Mouse (Mus musculus): ENCODE data around the gene Tgfbrap1.
A peak's percentile ranks its signal among the peaks of the same experiment; 100 is the strongest.
"Not testable (repeated sequence)": the region's sequence is repeated elsewhere in the genome, so short reads cannot be mapped to it uniquely, and the experiment has no call there.

Gene Tgfbrap1

DNA sequence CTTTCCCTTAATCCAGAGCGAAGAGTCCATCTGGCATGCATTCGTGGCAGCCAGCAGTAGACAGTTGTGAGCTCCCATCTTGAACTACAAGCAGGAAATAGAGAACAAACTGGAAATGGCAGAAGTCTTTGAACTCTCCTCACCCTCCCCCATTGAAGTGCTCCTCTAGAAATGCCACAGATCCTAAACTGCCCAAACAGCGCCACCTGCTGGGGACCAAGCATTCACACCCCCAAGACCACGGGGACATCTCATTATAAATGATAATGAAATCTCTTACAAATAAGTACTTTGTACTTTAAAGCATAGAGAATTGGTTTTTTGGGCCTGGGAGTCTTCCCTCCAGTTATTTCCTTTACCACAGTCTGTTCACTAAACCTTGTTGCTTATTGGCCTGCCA is 12.1 kb upstream of the Tgfbrap1 start:
- DNase-seq = peak; percentile 47 to 66

DNA sequence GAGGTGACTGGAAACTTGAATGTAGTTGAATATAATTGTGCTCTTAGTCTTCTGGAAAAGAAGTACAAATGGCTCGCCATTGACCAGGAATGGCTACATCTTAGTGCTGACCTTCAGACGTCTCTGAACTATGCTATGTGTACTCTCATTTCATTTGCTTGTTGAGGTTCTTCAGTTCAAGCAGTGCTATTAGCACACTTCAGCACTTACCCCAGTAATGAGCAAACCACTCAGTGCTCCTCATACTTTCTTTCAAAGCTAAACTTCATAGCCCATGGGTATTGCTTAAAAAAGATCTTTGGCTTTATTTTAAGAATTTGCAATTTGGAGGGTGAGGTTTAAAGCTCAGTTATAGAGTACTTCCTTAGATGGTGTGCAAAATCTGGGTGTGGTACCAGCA is 10.3 kb upstream of the Tgfbrap1 start:
- no peak for DNase-seq

DNA sequence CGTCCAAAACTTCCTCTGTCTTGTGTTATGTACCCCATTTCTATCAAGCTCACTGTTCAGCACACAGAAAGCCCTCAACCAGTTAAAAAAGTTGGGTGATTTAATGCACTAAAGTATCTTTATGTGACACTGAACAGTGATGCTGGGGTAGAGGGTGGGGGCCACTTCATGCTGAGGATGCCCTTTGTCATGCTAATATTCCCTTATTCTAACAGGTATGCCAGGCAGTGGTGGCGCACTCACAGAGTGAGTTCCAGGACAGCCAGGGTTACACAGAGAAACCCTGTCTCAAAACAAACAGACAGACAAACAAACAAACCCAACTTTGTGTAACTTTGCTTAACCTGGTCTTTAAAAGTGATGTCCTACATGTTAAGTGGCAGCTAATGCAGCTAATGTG is 4.2 kb downstream of the Tgfbrap1 start:
- DNase-seq = no peak

DNA sequence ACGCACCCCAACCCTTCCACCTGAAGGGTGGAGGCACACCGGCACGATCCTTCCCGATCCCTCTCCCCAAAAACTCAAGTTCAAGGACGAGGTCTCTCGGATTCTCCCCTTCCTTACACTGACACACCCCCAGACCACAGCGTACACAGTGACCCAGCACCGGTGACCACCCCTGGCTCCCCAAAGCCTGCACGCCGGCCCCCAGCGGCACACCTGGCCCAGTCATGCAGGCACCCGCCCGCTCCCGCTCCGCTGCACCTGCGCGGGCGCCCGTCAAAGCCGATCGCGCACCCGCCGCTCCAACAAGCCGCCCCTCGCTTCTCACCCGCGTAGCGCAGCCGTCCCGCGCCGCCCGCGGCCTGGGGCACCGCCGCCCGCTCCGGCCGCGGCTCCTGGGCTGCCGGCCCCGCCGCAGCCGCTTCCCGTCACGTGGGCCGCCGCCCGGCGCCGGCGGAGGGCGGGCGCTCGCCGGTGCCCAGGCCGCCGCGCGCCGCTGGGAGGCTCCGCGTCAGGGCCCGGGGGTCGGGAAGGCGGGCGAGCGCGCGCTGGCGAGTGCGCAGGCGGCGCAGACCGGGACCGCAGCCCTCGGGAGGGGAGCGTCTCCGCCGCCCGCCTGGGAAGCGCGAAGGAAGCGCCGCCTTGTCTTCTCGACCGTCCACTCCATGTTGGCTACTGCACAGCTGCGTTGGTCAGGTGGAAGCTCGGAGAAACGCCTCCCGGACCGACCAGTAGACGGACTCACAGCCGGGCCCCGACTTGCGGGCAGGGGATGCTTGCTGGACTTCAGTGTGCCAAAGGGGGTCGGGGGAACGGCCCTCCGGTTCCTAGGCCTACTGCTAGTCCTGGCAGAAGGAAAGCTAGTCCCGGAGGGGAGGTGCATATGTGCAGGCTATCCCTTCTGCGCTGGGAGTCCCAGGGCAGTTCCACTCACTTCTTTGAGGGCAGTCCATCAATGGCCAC is 6.1 kb downstream of the Tgfbrap1 start:
- peak; percentile 71 to 85 for DNase-seq

DNA sequence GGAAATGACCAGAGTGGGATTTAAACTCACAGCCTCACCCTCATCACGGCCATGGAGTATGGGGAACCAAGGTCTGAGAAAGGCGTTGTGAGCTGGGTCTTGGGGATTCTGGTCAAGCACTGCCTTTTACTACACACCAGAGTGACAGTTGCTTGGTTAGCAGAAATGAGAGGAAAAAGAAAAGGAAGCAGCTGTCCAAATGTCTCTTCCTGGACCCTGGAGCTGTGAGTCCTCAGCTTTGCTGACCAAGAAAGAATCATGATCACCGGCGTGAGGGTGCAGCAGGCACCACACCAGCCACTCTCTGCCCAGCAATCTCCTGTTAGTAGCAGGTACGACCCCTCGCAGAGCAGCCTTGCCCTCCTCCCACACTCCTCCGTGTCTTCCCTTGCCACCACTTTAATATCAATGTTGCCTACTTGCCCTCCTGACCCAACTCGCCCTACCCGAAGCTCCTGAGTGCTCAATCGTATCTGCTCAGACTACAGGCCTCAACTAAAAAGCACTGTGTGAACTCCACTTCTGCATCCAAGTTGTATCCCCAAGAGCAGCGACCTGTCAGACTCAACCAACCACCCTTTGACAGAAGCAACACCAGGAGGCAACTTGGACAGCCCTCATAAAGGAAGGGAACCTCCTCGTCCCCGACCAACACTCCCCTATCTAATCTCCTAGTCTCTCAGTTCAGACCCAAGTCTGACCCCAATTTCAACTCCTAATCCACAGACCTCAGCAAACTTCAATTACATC is 7.0 kb downstream of the Tgfbrap1 start:
- DNase-seq = no peak

DNA sequence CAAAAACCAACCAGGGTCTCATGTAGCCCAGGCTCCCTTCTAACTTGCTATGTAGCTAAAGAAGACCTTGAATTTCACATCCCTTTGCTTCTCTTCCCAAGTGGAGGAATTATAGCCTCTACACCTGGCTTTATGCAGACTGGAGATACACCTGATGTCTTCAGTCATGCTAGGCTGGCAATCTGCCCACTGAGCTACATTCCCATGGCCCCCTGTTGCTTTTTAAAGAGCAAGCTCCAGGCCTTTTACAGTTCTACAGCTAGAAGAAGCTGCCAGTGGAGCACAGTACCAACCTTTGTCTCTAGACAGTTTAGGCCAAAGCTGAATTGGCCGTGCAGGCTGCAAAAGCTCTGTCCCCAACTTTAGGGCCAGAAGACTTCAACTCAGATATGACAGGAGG is 8.0 kb downstream of the Tgfbrap1 start:
- DNase-seq = peak; percentile 30 to 34

DNA sequence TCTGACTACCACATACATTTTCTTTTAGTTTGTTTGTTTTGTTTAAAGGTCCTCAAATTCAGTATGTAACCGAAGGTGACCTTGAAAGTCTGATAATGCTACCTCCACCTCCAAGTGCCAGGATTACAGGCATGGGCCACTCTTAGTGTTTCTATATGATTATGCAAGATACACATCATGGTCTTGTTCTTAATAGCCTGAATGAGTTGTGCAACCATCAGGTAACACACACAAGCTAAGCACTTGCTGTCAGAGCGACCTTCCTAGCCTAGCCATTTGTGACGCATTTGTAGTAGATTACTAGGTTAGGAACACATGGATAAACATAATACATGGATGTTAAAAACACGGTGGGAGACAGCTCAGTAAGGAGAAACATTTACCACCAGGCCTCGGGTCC is 15.5 kb downstream of the Tgfbrap1 start:
- DNase-seq = no peak

DNA sequence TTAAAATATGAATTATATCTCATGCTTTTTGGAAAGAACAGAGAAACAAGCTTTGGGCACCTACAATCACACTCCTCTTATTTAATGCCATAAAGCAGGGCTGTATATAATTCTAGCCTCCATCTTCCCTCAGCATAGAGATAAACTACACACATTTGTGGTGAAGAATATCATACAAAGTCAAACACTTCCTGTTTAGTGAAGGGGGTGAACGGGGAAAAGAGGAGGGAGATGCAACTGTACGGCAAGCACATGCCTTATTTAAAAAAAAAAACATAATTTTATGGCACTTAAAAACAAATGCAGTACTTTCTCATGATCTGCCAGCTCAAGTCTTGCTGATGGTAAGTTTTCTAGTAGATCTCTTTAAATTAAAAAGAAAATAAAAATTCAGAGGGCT is 20.3 kb downstream of the Tgfbrap1 start:
- DNase-seq = no peak

DNA sequence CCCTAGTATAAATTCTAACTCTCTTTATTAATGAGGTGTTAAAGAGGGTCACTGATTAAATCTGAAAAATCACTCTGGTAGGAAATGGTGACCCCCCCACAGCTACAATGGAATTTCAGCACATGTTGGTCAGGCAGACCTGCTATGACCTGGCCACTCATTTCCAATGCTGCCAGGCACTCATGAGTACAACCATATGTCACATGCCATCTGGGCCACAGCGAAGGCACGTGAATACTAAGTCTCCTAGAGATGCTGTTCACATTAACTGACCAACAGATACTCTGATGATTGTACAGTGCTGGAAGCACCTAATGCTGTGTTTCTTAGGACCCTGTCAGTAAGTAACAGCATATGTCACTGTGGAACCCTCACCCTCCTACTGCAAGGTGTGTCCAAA is 23.6 kb downstream of the Tgfbrap1 start:
- DNase-seq = peak; percentile 60 to 74

DNA sequence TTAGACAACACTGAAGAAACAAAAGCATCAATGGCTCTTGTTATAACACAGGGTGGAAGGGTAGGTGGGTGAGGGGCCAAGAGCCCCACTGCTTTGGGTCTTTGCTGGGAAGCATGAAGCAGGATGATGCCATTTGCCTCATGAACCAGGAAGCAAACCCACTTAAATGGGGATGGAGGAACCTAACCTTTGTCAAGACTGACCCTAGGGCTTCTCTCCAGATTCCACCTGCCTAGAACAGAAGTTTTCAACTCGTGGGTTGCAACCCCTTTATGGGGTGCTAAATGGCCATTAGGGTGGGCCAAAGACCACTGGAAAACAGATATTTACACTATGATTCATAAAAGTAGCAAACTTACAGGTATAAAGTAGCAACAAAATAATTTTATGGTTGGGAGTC is 25.9 kb downstream of the Tgfbrap1 start:
- no peak for DNase-seq

DNA sequence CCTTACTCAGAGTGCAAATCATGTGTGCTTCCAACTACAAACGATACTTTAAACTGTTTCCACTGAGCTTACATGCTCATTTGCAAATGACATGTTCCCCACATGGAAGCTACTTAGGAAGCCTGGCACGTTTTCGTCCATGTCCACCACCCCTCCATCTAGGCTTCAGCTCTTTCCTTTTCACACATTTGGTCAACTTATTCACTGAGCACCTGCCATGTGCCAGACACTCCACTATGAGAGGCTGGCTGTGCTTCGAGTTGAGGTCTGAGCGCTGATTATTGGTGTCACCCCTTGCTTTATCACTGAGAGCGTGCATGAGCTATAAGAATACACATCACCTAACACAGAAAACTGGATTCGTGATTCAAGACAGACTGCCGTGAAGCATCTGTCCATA is 26.4 kb downstream of the Tgfbrap1 start:
- DNase-seq = no peak

DNA sequence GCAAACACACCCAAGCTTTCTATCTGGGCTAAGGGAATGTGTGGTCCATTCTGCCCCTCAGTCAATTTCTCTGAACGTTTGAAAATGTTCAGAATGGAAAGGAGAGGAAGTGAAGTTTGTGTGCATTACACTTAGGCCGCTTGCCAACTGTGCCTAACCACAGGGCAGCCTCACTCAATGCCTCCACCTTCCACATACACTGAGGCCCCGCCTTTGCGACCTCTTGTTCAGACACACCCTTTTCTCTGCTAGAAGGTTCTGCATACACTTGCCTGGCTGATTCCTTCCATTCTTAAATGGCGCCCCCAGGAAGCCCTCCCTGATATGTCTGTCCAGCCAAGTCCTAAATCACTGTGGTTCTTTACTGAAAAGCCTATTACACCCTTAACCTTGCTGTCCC is 27.7 kb downstream of the Tgfbrap1 start:
- no peak for DNase-seq

DNA sequence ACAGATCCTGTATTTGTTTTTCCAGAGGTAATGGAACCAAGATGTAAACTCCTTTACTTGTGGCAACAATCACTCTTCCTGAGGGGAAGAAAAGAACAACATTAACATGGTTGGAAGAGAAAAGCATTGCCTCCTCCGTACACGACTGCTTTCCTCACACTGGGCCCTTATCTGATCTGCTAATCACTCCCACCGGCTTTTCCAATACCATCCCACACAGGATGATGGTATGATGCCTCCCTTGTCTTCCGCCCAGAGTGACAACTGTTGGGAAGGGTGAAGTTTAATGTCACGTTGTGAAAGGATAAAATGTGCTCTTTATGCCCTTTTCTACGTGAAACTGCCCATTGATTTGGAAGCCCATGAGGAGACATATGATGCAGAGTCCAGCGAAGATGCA is 30.9 kb downstream of the Tgfbrap1 start:
- no peak for DNase-seq

DNA sequence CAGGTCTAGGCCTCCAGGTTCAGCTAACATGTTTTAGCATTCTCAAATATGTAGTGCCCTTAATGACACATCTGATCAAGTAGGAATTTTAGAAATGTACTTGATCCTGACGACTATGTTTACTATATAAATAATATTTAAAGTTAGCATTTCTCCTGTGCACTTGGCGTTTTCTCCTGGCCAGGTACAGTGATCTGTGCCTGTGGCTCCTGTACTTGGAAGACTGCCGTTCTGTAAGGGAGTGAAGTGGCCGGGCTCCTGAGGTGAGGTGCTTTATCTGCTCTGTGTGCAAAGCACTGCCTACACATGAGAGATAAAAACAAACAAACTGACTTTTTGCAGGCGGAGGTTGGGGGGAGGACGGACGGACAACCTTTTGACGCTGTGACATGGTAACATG is 31.9 kb downstream of the Tgfbrap1 start:
- no peak for DNase-seq

DNA sequence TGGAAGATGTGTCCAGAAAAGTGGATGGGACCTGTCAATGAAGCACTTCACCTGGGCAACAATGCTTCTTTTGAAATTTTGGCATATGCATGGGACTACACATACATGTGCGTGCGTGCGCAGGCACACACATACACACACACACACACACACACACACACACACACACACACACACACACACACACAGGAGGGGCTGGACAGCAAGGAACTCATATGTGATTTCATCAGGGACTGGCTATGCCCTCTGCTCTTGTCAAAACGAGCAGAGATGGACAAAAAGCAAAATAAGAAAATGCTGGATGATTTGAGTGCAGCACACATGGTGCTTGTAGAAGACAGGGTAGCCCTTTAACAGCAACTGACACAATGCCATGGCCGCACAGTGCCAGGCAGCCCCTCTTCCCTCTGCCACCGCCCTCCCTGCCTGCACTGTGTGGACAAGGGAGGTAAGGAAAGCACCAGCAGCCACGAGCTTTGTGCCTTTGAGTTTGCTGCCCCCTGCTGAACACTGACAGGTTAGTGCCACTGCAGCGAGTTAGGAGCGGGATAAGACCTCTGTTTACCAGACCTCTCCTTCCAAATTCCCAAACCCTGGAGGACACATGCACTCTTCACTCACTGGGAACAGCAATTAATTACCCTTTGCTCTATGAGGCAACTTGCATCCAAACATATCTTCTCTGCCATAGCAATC is 32.7 kb downstream of the Tgfbrap1 start:
- peak; percentile 51 to 59 for DNase-seq

DNA sequence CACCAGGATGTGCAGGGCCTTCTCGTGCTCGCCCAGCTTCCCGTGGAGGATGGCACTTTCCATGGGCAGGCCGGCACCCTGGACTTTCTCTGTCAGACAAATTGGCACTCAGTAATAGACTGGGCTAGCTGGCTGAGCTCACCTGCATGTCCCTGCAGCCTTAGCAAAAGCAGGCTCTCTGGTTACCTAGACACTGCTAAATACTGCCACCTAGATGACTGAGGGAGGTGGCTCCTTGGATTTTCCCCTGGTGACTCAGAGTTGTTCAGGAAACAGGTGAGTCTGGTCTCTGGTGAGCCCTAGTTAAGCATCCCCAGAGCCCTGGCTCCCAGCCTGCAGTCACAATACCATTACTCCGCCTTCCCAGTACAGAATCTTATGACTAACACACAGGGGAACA is 46.5 kb downstream of the Tgfbrap1 start:
- no peak for DNase-seq

DNA sequence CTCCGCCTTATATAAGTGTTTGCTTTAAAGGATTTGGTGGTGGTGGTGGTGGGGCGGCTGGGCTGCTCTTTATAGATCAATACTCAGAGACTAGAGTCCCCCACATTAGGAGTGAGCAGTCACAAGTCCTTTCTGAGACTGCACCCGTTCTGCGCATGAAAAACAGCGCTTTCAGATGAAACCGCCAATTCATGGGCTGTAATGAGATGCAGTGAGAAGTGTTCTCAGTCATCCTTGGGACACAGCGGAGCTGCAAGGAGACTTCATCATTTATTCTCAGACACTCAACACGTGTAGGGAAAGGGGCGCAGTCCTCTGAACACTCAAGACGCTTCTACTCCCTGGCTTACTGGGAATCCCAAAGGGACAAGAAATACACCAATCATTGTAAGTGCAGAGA is 50.6 kb downstream of the Tgfbrap1 start:
- DNase-seq = no peak

DNA sequence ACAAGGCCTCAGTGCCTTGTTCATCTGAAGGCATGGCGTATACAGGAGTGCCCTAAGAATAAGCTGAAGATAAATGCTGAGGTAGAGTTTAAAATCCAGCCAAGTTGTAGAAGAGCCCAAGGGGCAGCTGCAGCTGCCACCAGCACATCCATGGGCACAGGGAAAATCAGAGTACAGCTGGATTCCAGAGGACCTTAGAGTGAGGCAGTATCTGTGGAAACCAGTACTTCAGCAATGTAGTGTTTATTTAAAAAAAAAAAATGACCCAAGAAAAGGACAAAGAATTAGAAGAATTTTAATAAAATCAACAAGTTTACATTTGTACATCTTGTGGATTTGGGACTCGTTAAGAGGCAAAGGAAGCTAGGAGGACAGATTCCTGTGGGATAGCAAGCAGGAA is 51.4 kb downstream of the Tgfbrap1 start:
- DNase-seq = no peak

DNA sequence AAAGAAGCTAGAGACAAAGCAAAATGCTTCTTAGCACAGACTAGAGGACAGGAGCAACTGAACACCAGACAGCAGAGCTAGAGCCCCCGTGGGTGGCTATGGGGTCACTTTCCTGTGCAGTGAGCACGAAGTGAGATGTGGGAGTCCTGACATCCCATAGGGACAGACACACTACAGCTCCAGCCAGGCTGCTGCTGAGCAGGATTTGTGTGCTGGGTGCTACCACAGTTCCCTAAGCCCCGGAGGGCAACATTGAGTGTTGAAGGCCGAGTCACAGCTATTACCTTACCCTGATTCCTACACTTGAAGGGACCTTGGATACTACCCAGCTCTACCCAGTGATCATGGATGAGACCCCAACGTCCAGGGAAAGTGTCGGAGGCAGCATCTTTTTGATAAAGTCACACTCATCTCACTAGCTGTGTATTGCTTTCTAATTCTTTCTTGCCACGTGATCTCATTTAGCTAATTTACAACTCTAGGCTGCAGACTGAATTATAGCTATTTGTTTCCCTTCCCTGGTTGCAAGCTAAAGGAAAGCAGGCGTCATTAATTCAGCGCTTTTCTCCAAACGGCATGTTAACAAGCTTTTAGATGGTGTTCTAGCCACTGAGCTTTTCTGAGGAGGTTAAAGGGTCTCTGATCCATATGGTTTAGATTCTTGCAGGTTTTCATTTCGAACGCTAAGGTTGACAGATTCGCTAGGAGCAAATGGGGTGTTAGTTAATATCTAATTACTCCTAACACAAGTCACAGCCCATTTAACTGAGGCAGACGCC is 53.0 kb downstream of the Tgfbrap1 start:
- DNase-seq = no peak

DNA sequence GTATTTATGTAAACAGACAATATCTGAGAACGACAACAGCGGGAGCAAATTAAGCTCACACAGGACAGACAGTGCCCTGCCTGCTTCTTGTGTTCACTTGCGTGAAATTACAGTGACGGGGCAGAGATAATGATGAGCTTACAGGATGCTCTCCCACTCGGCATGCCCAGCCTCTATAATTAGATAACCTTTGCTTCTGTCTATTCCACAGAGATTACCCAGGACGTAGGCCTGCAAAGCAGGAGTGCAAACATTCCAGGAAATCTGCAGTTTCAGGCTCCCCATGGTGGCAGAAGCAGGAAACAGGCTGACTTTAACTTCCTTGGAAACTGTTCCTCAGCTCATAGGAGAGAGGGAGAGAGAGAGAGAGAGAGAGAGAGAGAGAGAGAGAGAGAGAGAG is 56.2 kb downstream of the Tgfbrap1 start:
- no peak for DNase-seq

DNA sequence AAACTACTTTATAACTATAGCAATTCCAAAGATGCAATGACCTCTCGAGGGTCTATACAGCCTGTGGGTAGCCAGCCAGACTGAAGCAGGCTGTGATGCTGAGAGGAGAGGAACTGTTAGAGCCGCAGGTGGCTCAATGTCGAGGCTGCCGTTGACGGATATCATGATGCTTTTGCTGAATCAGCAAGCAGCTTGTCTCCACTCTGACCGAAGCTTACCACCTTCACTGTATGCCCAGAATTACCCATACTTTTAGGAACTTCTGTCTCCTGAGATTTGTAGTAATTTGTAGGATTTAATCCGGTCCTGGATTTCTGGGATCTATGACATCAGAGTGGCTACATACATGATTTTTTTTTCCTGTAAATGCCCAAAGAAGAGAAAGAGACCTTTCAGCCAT is 62.4 kb downstream of the Tgfbrap1 start:
- no peak for DNase-seq

DNA sequence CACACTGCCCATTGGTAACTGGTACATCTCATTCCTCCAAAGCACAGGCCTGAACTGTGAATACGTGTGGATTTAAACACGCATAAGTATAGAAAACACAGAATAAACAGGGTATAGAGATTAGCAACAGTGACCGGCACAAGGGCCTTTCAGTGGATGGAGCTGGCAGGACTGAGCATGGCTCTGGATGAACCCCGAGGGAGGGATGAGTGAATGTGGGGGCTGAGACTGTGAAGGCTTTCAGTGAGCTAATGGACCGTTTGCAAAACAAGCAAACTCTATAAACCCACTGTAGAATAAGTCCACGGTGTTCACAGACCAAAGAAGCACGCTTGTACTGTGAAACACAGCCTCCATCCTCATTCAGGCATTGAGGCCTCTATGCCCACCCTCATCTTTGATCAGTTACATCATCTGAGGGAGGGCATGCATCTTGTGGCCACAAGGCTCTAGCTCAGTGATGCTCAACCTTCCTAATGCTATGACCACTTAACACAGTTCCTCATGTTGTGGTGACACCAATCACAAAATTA is 83.2 kb downstream of the Tgfbrap1 start:
- DNase-seq = not testable (repeated sequence)

Data from cerebellum, adult 18-20 months (tissue).